Mouse (Mus musculus): ENCODE results near the gene Cped1. TPM values are rescaled to one million over a fixed set of nuclear protein-coding genes. Genes with fewer than 3 reads are reported as not detected.

Gene Cped1
- total and polyA plus RNA-seq, 2 experiments from 2014 or later: 2.5 to 4.4 TPM

DNA sequence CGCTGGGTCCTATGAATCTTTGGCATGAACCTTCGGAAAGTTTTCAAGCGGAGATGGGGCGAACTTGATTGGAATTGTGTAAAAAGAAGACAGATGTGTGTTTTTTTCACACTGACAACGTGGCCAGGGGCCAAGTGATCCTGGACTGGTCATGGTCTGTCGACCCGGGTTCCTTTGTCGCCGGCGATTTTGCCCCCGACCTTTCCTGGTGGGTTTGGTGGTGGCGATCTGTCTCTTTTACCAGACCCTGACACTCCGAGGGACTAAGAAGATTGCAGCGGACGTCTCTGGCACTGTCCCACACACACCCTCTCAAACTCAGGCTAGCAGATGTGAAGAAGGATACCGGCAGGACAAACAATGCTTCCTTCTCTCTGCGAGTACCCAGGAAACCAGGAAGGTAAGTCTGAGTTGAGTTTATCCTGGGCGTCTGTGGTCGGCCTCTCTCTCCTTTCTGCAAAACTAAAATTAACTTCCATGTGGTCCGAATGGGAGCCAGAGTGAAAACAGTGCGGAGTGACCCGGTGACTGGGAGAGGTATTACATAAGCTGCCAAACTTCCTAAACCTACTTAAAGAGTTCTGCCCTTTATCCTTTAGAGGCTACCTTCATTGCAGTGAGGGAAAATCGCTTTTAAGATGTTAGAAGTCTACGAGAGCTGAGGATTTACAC lies 1.1 kb downstream of the Cped1 start:
- Histone ChIP-seq H3K4me1 (ENCODE audit: insufficient read depth, low read length) (peaks cover 12% of the 10 kb centered on the region; the same call in 1 of the 2 replicates), H3K4me3 (ENCODE audit: low read depth, low read length) (peak overlapping the region; percentile 46), H3K36me3 (ENCODE audit: insufficient read depth, low read length) (no peaks in the 10 kb centered on the region), H3K27me3 (ENCODE audit: insufficient read depth, low read length) (peaks cover 4% of the 10 kb centered on the region; the same call in 1 of the 2 replicates), H3K27ac (ENCODE audit: low read depth, low read length) (no peak overlapping the region), H3K9ac (replicated peaks; ENCODE audit: low read length, poor library complexity, severe bottlenecking) (no peak overlapping the region), H3K9me3 (ENCODE audit: low read length) (no peaks in the 10 kb centered on the region), H3K4me2 (ENCODE audit: low read depth, low read length, poor library complexity, severe bottlenecking) (peak overlapping the region; percentile 98)
- 10% methylated on average over 24 of the region's 24 CpGs for WGBS
- DNase-seq (ENCODE audit: low spot score) (no peak), ATAC-seq (ENCODE audit: low FRiP score) (no peak)
- TF ChIP-seq CTCF (IDR thresholded peaks at IDR 0.05): no peak

DNA sequence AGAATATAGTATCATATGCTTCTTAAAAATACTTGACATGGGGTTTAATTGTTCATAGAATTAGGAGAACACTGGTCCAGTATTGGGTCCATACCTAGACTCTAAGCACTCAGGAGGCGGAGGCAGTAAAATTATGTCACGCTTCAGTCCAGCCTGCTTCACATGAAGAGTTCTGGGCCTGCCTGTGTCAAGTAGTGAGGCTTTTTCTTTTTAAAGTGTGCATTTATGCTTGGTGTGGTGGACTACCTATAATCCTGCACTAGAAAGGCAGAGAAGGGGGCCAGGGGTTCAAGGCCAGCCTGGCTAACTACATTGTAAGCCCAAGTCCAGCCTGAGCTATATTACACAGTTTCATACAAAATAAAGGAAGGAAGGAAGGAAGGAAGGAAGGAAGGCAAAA lies 1.8 kb downstream of the Cped1 start:
- H3K4me3 ChIP-seq (ENCODE audit: low read depth, low read length): no peak overlapping the region
- H3K36me3 ChIP-seq (ENCODE audit: insufficient read depth, low read length): no peaks in the 10 kb centered on the region
- H3K4me2 ChIP-seq (ENCODE audit: low read depth, low read length, poor library complexity, severe bottlenecking): no peak overlapping the region
- H3K27me3 ChIP-seq (ENCODE audit: insufficient read depth, low read length): peaks cover 4% of the 10 kb centered on the region; the same call in 1 of the 2 replicates
- H3K27ac ChIP-seq (ENCODE audit: low read depth, low read length): no peak overlapping the region
- DNase-seq (ENCODE audit: low spot score) (no peak), ATAC-seq (ENCODE audit: low FRiP score) (no peak)
- 83% methylated on average over 2 of the region's 2 CpGs for WGBS
- H3K9me3 ChIP-seq (ENCODE audit: low read length): no peaks in the 10 kb centered on the region
- H3K4me1 ChIP-seq (ENCODE audit: insufficient read depth, low read length): peaks cover 12% of the 10 kb centered on the region; the same call in 1 of the 2 replicates
- H3K9ac ChIP-seq (replicated peaks; ENCODE audit: low read length, poor library complexity, severe bottlenecking): no peak overlapping the region
- TF ChIP-seq CTCF (IDR thresholded peaks at IDR 0.05): no peak

DNA sequence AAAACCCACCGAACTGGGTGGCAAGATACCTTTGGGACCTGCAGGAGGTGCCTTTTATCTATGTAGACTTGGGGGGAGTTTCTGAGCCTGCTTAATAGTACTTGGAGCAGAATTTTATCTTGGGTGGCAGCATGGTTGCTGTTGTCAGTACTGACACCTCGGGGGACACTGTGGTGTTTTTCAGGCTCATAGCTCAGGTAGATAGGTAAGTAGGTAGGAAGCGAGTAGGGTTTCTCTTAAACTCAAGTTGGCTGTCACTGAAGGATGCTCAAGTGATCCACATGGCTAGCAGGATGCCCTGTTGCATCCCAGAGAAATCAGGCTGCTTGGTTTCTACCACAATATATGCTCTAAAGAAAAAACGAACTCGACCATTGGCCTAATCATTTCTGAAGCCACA lies 2.6 kb downstream of the Cped1 start:
- peaks cover 4% of the 10 kb centered on the region; the same call in 1 of the 2 replicates for H3K27me3 ChIP-seq (ENCODE audit: insufficient read depth, low read length)
- no peak overlapping the region for H3K27ac ChIP-seq (ENCODE audit: low read depth, low read length)
- no peak overlapping the region for H3K9ac ChIP-seq (replicated peaks; ENCODE audit: low read length, poor library complexity, severe bottlenecking)
- no peaks in the 10 kb centered on the region for H3K36me3 ChIP-seq (ENCODE audit: insufficient read depth, low read length)
- DNase-seq (ENCODE audit: low spot score) (no peak), ATAC-seq (ENCODE audit: low FRiP score) (no peak)
- no peak overlapping the region for H3K4me3 ChIP-seq (ENCODE audit: low read depth, low read length)
- WGBS: 91% methylated on average over 5 of the region's 5 CpGs
- peaks cover 12% of the 10 kb centered on the region; the same call in 1 of the 2 replicates for H3K4me1 ChIP-seq (ENCODE audit: insufficient read depth, low read length)
- H3K9me3 ChIP-seq (ENCODE audit: low read length): no peaks in the 10 kb centered on the region
- H3K4me2 ChIP-seq (ENCODE audit: low read depth, low read length, poor library complexity, severe bottlenecking): no peak overlapping the region
- no peak for TF ChIP-seq CTCF (IDR thresholded peaks at IDR 0.05)

DNA sequence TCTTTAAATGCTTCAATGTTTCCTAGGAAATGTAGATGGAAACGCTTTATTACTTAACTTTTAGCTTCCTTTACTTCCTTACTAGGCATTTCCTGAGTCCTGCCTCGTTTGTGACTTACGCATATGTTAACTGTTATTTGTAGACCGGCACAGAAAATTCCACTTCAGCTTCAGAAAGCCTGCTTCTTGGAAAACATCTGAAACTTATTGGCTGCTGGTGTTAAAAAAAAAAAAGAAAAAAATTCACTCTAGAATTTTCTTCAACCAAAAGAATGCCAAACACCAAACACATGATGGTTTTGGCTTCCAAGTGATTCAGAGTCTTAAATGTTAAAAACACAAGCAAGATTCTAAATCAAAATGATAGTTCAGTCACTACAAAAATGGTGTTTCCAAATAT lies 3.4 kb downstream of the Cped1 start:
- H3K4me2 ChIP-seq (ENCODE audit: low read depth, low read length, poor library complexity, severe bottlenecking): no peak overlapping the region
- H3K4me1 ChIP-seq (ENCODE audit: insufficient read depth, low read length): peaks cover 12% of the 10 kb centered on the region; the same call in 1 of the 2 replicates
- H3K4me3 ChIP-seq (ENCODE audit: low read depth, low read length): no peak overlapping the region
- ATAC-seq (ENCODE audit: low FRiP score): no peak
- no peak for DNase-seq (ENCODE audit: low spot score)
- H3K27ac ChIP-seq (ENCODE audit: low read depth, low read length): no peak overlapping the region
- no peak overlapping the region for H3K9ac ChIP-seq (replicated peaks; ENCODE audit: low read length, poor library complexity, severe bottlenecking)
- H3K27me3 ChIP-seq (ENCODE audit: insufficient read depth, low read length): peaks cover 4% of the 10 kb centered on the region; the same call in 1 of the 2 replicates
- no peaks in the 10 kb centered on the region for H3K9me3 ChIP-seq (ENCODE audit: low read length)
- H3K36me3 ChIP-seq (ENCODE audit: insufficient read depth, low read length): no peaks in the 10 kb centered on the region
- WGBS: 83% methylated on average over 4 of the region's 4 CpGs
- no peak for TF ChIP-seq CTCF (IDR thresholded peaks at IDR 0.05)

DNA sequence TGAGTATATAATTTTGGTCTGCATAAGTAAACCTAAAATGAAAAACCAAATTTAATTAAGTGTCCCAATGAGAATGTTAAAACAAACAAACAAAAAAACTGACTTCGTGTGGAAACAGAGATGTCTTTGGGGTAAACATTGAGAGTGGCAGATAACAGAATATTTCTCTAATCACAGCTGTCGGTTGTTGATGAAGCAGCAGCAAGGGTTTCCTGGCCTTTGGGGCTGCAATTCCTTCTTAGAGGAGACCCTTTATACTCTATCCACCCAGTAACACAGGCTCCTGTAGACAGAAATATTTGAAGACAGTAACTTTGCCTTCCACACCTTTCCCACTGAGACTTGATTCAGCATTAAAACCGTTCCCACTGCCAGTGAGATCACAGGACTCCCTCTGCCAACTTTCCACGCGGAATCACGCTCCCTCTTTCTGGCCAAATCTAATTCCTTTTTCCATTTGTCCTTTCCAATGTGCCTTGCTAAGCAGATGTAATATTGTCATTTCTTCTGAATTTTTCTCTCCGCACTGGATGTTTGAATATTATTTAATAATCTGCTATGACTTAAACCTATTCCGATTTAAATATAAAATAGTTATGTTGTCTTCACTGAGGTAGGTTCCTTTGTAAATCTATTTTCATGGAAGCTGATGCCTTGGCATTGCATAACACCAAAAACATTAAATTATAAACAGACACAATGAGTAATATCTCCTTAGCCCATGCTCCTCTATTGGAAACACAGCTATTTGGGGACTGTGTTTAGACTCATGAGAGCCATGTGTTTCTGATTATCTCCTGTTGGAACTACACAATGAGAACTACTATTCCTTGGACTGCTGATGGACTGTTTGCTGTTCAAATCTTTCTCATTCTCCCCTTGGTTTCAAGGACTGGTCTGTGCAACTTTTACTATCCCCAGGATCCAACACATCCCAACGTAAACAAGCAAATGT lies 4.7 kb downstream of the Cped1 start:
- ATAC-seq (ENCODE audit: low FRiP score) (no peak), DNase-seq (ENCODE audit: low spot score) (no peak)
- Histone ChIP-seq H3K36me3 (ENCODE audit: insufficient read depth, low read length) (no peaks in the 10 kb centered on the region), H3K9me3 (ENCODE audit: low read length) (no peaks in the 10 kb centered on the region), H3K9ac (replicated peaks; ENCODE audit: low read length, poor library complexity, severe bottlenecking) (no peak overlapping the region), H3K27ac (ENCODE audit: low read depth, low read length) (no peak overlapping the region), H3K4me3 (ENCODE audit: low read depth, low read length) (no peak overlapping the region), H3K27me3 (ENCODE audit: insufficient read depth, low read length) (peaks cover 4% of the 10 kb centered on the region; the same call in 1 of the 2 replicates), H3K4me2 (ENCODE audit: low read depth, low read length, poor library complexity, severe bottlenecking) (no peak overlapping the region), H3K4me1 (ENCODE audit: insufficient read depth, low read length) (peaks cover 11% of the 10 kb centered on the region; the same call in 1 of the 2 replicates)
- TF ChIP-seq CTCF (IDR thresholded peaks at IDR 0.05): no peak
- 66% methylated on average over 9 of the region's 9 CpGs for WGBS
